8 mouse cellular contexts compared by ENCODE assay signal in genomic region chr5:64626351-64626750, GRCm38 (mm10).
DNase-seq lines count a peak whose midpoint lies in the region; ATAC-seq lines count a peak whose summit lies in the region.

No protein-coding gene starts in this region.

- H3K4me2 ChIP-seq in limb, embryonic 15.5 days, result 0 out of 2 replicates have a peak overlapping the region, but pooled peaks have one; percentile 2
- peak overlapping the region; percentile 12; the same call in 1 of the 2 replicates for H3K4me2 ChIP-seq in stomach, embryonic 14.5 days (replicated peaks; ENCODE audit: low read depth, low read length)
- no peak overlapping the region for H3K4me2 ChIP-seq in hindbrain, embryonic 14.5 days (replicated peaks)

- H3K36me3 ChIP-seq in limb, embryonic 15.5 days, result no peaks in the 10 kb centered on the region
- no peaks in the 10 kb centered on the region for H3K36me3 ChIP-seq in stomach, embryonic 14.5 days (ENCODE audit: control insufficient read depth, insufficient read depth, low read length)
- H3K36me3 ChIP-seq in hindbrain, embryonic 14.5 days (replicated peaks; ENCODE audit: control insufficient read depth, insufficient read depth), result no peaks in the 10 kb centered on the region
- no peaks in the 10 kb centered on the region for H3K36me3 ChIP-seq in hindbrain, embryonic 10.5 days

- WGBS in limb, embryonic 15.5 days, result 16% methylated on average over 9 of the region's 9 CpGs
- WGBS in stomach, embryonic 14.5 days, result 39% methylated on average over 9 of the region's 9 CpGs
- 64% methylated on average over 9 of the region's 9 CpGs for WGBS in hindbrain, embryonic 14.5 days
- 66% methylated on average over 9 of the region's 9 CpGs for WGBS in hindbrain, embryonic 10.5 days

- intact Hi-C loops in heart, postnatal 36 days (cut with DNase I), result loop anchor here (5.0 kb wide), 1 partner anchor 56 kb away; no protein-coding TSS in a partner anchor

- peak; percentile 27 for DNase-seq in gastrocnemius, postnatal 10 days
- no peak for DNase-seq in gastrocnemius, adult 18-20 months (ENCODE audit: low spot score)
- DNase-seq in WW6 (ENCODE audit: low read depth, low spot score), result peak; percentile 14
- peak; percentile 38 to 51 for DNase-seq in heart, postnatal 36 days
- DNase-seq in hindbrain, embryonic 14.5 days (ENCODE audit: low spot score), result no peak
- DNase-seq in hindbrain, embryonic 10.5 days (ENCODE audit: low spot score), result no peak

- H3K4me1 ChIP-seq in limb, embryonic 15.5 days, result peaks cover 18% of the 10 kb centered on the region
- H3K4me1 ChIP-seq in stomach, embryonic 14.5 days (ENCODE audit: control insufficient read depth, insufficient read depth, low read length), result peaks cover 6% of the 10 kb centered on the region
- no peaks in the 10 kb centered on the region for H3K4me1 ChIP-seq in hindbrain, embryonic 14.5 days (replicated peaks; ENCODE audit: control insufficient read depth, insufficient read depth, low read length)
- H3K4me1 ChIP-seq in hindbrain, embryonic 10.5 days (replicated peaks), result peaks cover 27% of the 10 kb centered on the region

- no peaks in the 10 kb centered on the region for H3K9me3 ChIP-seq in limb, embryonic 15.5 days
- no peaks in the 10 kb centered on the region for H3K9me3 ChIP-seq in stomach, embryonic 14.5 days (ENCODE audit: control insufficient read depth, low read depth, low read length)
- no peaks in the 10 kb centered on the region for H3K9me3 ChIP-seq in hindbrain, embryonic 14.5 days (ENCODE audit: control insufficient read depth, low read length)
- no peaks in the 10 kb centered on the region for H3K9me3 ChIP-seq in hindbrain, embryonic 10.5 days

- H3K9ac ChIP-seq in limb, embryonic 15.5 days, result no peak overlapping the region
- no peak overlapping the region for H3K9ac ChIP-seq in stomach, embryonic 14.5 days (replicated peaks; ENCODE audit: low read depth, low read length)
- no peak overlapping the region for H3K9ac ChIP-seq in hindbrain, embryonic 14.5 days

- H3K4me3 ChIP-seq in limb, embryonic 15.5 days, result no peak overlapping the region
- no peak overlapping the region for H3K4me3 ChIP-seq in stomach, embryonic 14.5 days (ENCODE audit: low read depth, low read length)
- H3K4me3 ChIP-seq in hindbrain, embryonic 14.5 days (replicated peaks; ENCODE audit: low read length), result no peak overlapping the region
- no peak overlapping the region for H3K4me3 ChIP-seq in hindbrain, embryonic 10.5 days

- peak overlapping the region; percentile 22 for H3K27ac ChIP-seq in limb, embryonic 15.5 days
- H3K27ac ChIP-seq in stomach, embryonic 14.5 days (ENCODE audit: low read length), result peak overlapping the region; percentile 83
- H3K27ac ChIP-seq in hindbrain, embryonic 14.5 days, result no peak overlapping the region
- H3K27ac ChIP-seq in hindbrain, embryonic 10.5 days, result no peak overlapping the region

- ATAC-seq in limb, embryonic 15.5 days (ENCODE audit: insufficient number of reproducible peaks, low FRiP score, low TSS enrichment, low read depth), result no peak
- peak; percentile 68 for ATAC-seq in stomach, embryonic 14.5 days (ENCODE audit: insufficient number of reproducible peaks, insufficient read depth, low FRiP score, low read depth)
- ATAC-seq in hindbrain, embryonic 14.5 days (ENCODE audit: low FRiP score), result no peak

- no peaks in the 10 kb centered on the region for H3K27me3 ChIP-seq in limb, embryonic 15.5 days
- H3K27me3 ChIP-seq in stomach, embryonic 14.5 days (ENCODE audit: control insufficient read depth, insufficient read depth, low read length), result no peaks in the 10 kb centered on the region
- H3K27me3 ChIP-seq in hindbrain, embryonic 14.5 days (ENCODE audit: control insufficient read depth, insufficient read depth, low read length), result no peaks in the 10 kb centered on the region
- 0 out of 2 replicates have a peak, but pooled peaks cover 4% of the 10 kb centered on the region for H3K27me3 ChIP-seq in hindbrain, embryonic 10.5 days (ENCODE audit: insufficient read depth, poor library complexity, severe bottlenecking)

Comparison
In these comparisons a context has a peak if more than half of its experiments do, and no peak if none do; other contexts are left out.
1. DNase-seq: peak in gastrocnemius, postnatal 10 days (single experiment), WW6 (single experiment) and heart, postnatal 36 days (2 of 2); none in gastrocnemius, adult 18-20 months (single experiment), hindbrain, embryonic 14.5 days (single experiment) and hindbrain, embryonic 10.5 days (single experiment).
2. H3K27ac ChIP-seq: peak in limb, embryonic 15.5 days (single experiment) and stomach, embryonic 14.5 days (single experiment); none in hindbrain, embryonic 14.5 days (single experiment) and hindbrain, embryonic 10.5 days (single experiment).